Mouse (Mus musculus) heart, postnatal 36 days (tissue): ENCODE results near the gene Elovl6. TPM values are rescaled to one million over a fixed set of nuclear protein-coding genes. Genes with fewer than 3 reads are reported as not detected.

ENCODE experiments used
- DNase-seq, 2 experiments: peaks; one replicate each; pipeline ENCODE4 v3.0.0; 2021 to 2022
- intact Hi-C: fragments of 180-260 bp; cut with DNase I; formaldehyde crosslinking; loops from one replicate; pipeline ENCODE4 v1.15.1; 2025
- total RNA-seq, 2 experiments: library from RNA; stranded (reverse); gene quantifications; 2 replicates each; pipeline ENCODE4 v1.2.3; 2021

The Elovl6 gene
- total RNA-seq, 2 experiments from 2014 or later = 0.65 to 3.6 TPM

GRCm38 (mm10) chr3:129562411-129562810 is 30.3 kb downstream of the Elovl6 start:
- no peak for DNase-seq
- intact Hi-C loops = no loop called here

GRCm38 (mm10) chr3:129563807-129564206 is 31.7 kb downstream of the Elovl6 start:
- intact Hi-C loops = no loop called here
- no peak for DNase-seq

- DNase-seq = no peak
- intact Hi-C loops = no loop called here
Observed at GRCm38 (mm10) chr3:129564852-129565251, 32.7 kb downstream of the Elovl6 start.

GRCm38 (mm10) chr3:129565458-129565857 is 33.3 kb downstream of the Elovl6 start:
- intact Hi-C loops = no loop called here
- DNase-seq = no peak

- intact Hi-C loops = no loop called here
- DNase-seq = no peak
Observed at GRCm38 (mm10) chr3:129566013-129566412, 33.9 kb downstream of the Elovl6 start.

GRCm38 (mm10) chr3:129566876-129567275 is 34.7 kb downstream of the Elovl6 start:
- DNase-seq = no peak
- intact Hi-C loops = no loop called here

- no peak for DNase-seq
- intact Hi-C loops = no loop called here
Observed at GRCm38 (mm10) chr3:129568506-129568905, 36.4 kb downstream of the Elovl6 start.

- no peak for DNase-seq
- intact Hi-C loops = no loop called here
Observed at GRCm38 (mm10) chr3:129570989-129571388, 38.8 kb downstream of the Elovl6 start.

GRCm38 (mm10) chr3:129571642-129572041 is 39.5 kb downstream of the Elovl6 start:
- intact Hi-C loops = no loop called here

GRCm38 (mm10) chr3:129572959-129573358 is 40.8 kb downstream of the Elovl6 start:
- no peak for DNase-seq
- intact Hi-C loops = no loop called here

More at GRCm38 (mm10) chr3:129571642-129572041, 39.5 kb downstream of the Elovl6 start:
- no peak for DNase-seq

GRCm38 (mm10) chr3:129573609-129574008 is 41.5 kb downstream of the Elovl6 start:
- intact Hi-C loops = no loop called here
- no peak for DNase-seq

- no peak for DNase-seq
- intact Hi-C loops = no loop called here
Observed at GRCm38 (mm10) chr3:129575086-129575485, 42.9 kb downstream of the Elovl6 start.

GRCm38 (mm10) chr3:129576522-129576921 is 44.4 kb downstream of the Elovl6 start:
- no peak for DNase-seq

GRCm38 (mm10) chr3:129578741-129579475 is 46.8 kb downstream of the Elovl6 start:
- DNase-seq = no peak
- intact Hi-C loops = no loop called here

More at GRCm38 (mm10) chr3:129576522-129576921, 44.4 kb downstream of the Elovl6 start:
- intact Hi-C loops = no loop called here

GRCm38 (mm10) chr3:129581024-129581423 is 48.9 kb downstream of the Elovl6 start:
- no peak for DNase-seq
- intact Hi-C loops = no loop called here

GRCm38 (mm10) chr3:129582449-129582848 is 50.3 kb downstream of the Elovl6 start:
- no peak for DNase-seq
- intact Hi-C loops = no loop called here

GRCm38 (mm10) chr3:129583290-129583689 is 51.1 kb downstream of the Elovl6 start:
- intact Hi-C loops = no loop called here
- DNase-seq = no peak

- intact Hi-C loops = no loop called here
- DNase-seq = no peak
Observed at GRCm38 (mm10) chr3:129587916-129588315, 55.8 kb downstream of the Elovl6 start.

- no peak for DNase-seq
- intact Hi-C loops = no loop called here
Observed at GRCm38 (mm10) chr3:129588753-129589152, 56.6 kb downstream of the Elovl6 start.

GRCm38 (mm10) chr3:129589705-129590104 is 57.5 kb downstream of the Elovl6 start:
- DNase-seq = no peak
- intact Hi-C loops = no loop called here

GRCm38 (mm10) chr3:129590548-129591226 is 58.5 kb downstream of the Elovl6 start:
- intact Hi-C loops = no loop called here
- DNase-seq = peak in 1 of 2 experiments; percentile 6

- DNase-seq = no peak
- intact Hi-C loops = no loop called here
Observed at GRCm38 (mm10) chr3:129591251-129591650, 59.1 kb downstream of the Elovl6 start.
